Mouse (Mus musculus) liver, embryonic 11.5 days (tissue): ENCODE measurements at regions not wholly inside any gene's neighbourhood (a gene's known extent, or its start where the extent isn't known, plus 50 kb on each side); places are given as distances from the start of the nearest gene placed in this dataset.

Experiments
- ATAC-seq: fragments of 200-750 bp; cut with Nextera tagmentation; replicated peaks from 2 replicates; pipeline ENCODE4 v1.8.0; 2017; ENCODE audit warnings: moderate number of reproducible peaks, mild to moderate bottlenecking, moderate TSS enrichment, moderate library complexity; ENCODE audit not compliant: low FRiP score
- DNase-seq: peaks from one replicate; pipeline ENCODE4 v3.0.0-alpha.2; 2017; ENCODE audit warnings: low spot score
- H3K27ac ChIP-seq: fragments of 300-500 bp; sonication (generic); 2 replicates; pipeline ENCODE4 v1.5.1; 2014; ENCODE audit warnings: mild to moderate bottlenecking, low read depth, low read length, control low read depth
- H3K27me3 ChIP-seq: fragments of 300-500 bp; sonication (generic); replicated peaks from 2 replicates; pipeline ENCODE4 v1.6.1; 2014; ENCODE audit warnings: low read length, mixed read lengths; ENCODE audit not compliant: control insufficient read depth, insufficient read depth
- H3K36me3 ChIP-seq: fragments of 300-500 bp; sonication (generic); 2 replicates; pipeline ENCODE4 v1.6.1; 2014; ENCODE audit warnings: mild to moderate bottlenecking, low read length, moderate library complexity, mixed read lengths; ENCODE audit not compliant: control insufficient read depth, insufficient read depth
- H3K4me1 ChIP-seq: fragments of 300-500 bp; sonication (generic); replicated peaks from 2 replicates; pipeline ENCODE4 v1.6.1; 2014; ENCODE audit warnings: low read length, mixed read lengths; ENCODE audit not compliant: control insufficient read depth, insufficient read depth
- H3K4me2 ChIP-seq: fragments of 300-500 bp; sonication (generic); 2 replicates; pipeline ENCODE4 v1.6.1; 2014; ENCODE audit warnings: mild to moderate bottlenecking, control low read depth, moderate library complexity
- H3K4me3 ChIP-seq: fragments of 300-500 bp; sonication (generic); 2 replicates; pipeline ENCODE4 v1.5.1; 2014; ENCODE audit warnings: low read depth, low read length, control low read depth
- H3K9ac ChIP-seq: fragments of 300-500 bp; sonication (generic); 2 replicates; pipeline ENCODE4 v1.6.1; 2014; ENCODE audit warnings: low read depth, low read length, control low read depth
- H3K9me3 ChIP-seq: fragments of 300-500 bp; sonication (generic); 2 replicates; pipeline ENCODE4 v1.6.1; 2016; ENCODE audit warnings: low read length, inconsistent platforms, mixed read lengths; ENCODE audit not compliant: control insufficient read depth
- WGBS: fragments of 180-500 bp; shearing (Covaris S2); extraction: QIAGEN DNeasy Blood & Tissue Kit; methylation state at CpG from one replicate; pipeline ENCODE4 v1.1.7; 2014; 5-methylcytosine and 5-hydroxymethylcytosine counted together

- no peak for DNase-seq
- Histone ChIP-seq H3K4me2 (no peak overlapping the region), H3K9ac (no peak overlapping the region), H3K9me3 (no peaks in the 10 kb centered on the region), H3K36me3 (no peaks in the 10 kb centered on the region), H3K27me3 (no peaks in the 10 kb centered on the region), H3K4me3 (no peak overlapping the region), H3K27ac (no peak overlapping the region), H3K4me1 (no peaks in the 10 kb centered on the region)
- ATAC-seq: no peak
- 69% methylated on average over 5 of the region's 5 CpGs for WGBS
Measured at GRCm38 (mm10) chr7:35996609-35997008, 193.8 kb upstream of the Zfp507 start.

DNA sequence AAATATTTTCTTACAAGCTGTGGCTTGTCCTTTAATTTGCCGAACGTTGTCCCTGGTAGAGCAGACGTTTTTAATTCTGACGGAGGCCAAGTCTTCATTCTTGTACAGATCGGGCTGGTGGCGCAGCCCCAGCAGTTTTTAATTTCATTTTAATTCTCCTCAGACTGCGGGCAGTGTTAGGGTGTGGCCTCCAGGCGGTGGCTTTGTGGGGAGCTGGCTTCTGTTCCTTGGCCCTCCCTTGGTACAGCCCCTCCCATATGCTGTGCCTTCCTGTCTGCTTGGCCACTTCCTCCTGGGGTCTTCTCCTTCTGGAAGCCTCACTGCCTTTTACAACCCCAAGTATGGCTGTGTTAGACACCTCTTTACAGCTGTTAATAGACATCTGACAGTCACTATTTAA lies 189.7 kb upstream of the Zfp507 start:
- 66% methylated on average over 8 of the region's 8 CpGs for WGBS
- no peaks in the 10 kb centered on the region for H3K9me3 ChIP-seq
- H3K4me1 ChIP-seq: no peaks in the 10 kb centered on the region
- no peak overlapping the region for H3K9ac ChIP-seq
- ATAC-seq (no peak), DNase-seq (no peak)
- no peaks in the 10 kb centered on the region for H3K36me3 ChIP-seq
- H3K4me3 ChIP-seq: no peak overlapping the region
- no peaks in the 10 kb centered on the region for H3K27me3 ChIP-seq
- H3K4me2 ChIP-seq: no peak overlapping the region
- no peak overlapping the region for H3K27ac ChIP-seq

- ATAC-seq: no peak
- H3K27ac ChIP-seq: no peak overlapping the region
Measured at GRCm38 (mm10) chr7:35991141-35991540, 188.3 kb upstream of the Zfp507 start.

GRCm38 (mm10) chr7:35989456-35989855 lies 186.7 kb upstream of the Zfp507 start:
- no peaks in the 10 kb centered on the region for H3K9me3 ChIP-seq
- H3K27ac ChIP-seq: no peak overlapping the region
- no peak overlapping the region for H3K4me2 ChIP-seq
- H3K27me3 ChIP-seq: no peaks in the 10 kb centered on the region
- H3K36me3 ChIP-seq: no peaks in the 10 kb centered on the region
- H3K9ac ChIP-seq: no peak overlapping the region
- 72% methylated on average over 8 of the region's 8 CpGs for WGBS
- no peaks in the 10 kb centered on the region for H3K4me1 ChIP-seq
- no peak overlapping the region for H3K4me3 ChIP-seq
- DNase-seq (no peak), ATAC-seq (no peak)

More at GRCm38 (mm10) chr7:35991141-35991540, 188.3 kb upstream of the Zfp507 start:
- DNase-seq: no peak
- H3K9ac ChIP-seq: no peak overlapping the region
- H3K4me3 ChIP-seq: no peak overlapping the region
- no peaks in the 10 kb centered on the region for H3K27me3 ChIP-seq
- no peaks in the 10 kb centered on the region for H3K9me3 ChIP-seq
- no peaks in the 10 kb centered on the region for H3K36me3 ChIP-seq
- no peaks in the 10 kb centered on the region for H3K4me1 ChIP-seq
- no peak overlapping the region for H3K4me2 ChIP-seq
- 44% methylated on average over 5 of the region's 5 CpGs for WGBS

DNA sequence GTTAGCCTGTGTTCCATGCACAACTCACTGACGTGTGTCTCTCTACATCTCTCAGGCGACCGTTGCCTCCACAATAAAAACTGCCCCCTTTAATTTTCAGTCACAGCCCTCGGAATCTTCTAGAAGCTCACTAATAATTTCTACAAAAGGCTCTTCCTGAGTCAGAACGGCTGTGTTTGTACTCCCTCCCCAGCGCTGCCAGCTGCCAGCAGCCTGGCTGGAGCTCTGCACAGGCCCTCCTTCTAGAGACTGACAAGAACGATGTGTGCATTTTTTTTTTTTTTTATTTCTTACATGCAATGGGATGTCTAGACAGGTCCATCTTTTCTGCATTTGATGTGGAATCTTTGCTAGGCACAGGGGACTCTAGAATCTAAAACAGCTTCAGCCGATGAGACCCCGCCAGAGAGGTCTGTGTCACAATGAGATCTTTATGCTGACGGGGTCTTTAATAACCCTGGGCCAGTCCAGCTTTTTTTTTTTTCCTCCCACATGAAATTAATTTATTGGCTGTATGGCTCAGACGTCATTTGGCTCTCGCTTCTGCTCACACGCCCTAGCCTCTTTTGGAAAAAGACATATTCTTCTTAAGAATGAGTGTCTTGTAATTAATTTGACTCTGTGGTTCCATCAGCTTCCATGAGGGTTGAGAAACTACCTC lies 185.8 kb upstream of the Zfp507 start:
- no peaks in the 10 kb centered on the region for H3K27me3 ChIP-seq
- H3K9ac ChIP-seq: no peak overlapping the region
- DNase-seq: no peak
- no peak overlapping the region for H3K27ac ChIP-seq
- no peaks in the 10 kb centered on the region for H3K4me1 ChIP-seq
- H3K36me3 ChIP-seq: no peaks in the 10 kb centered on the region
- no peaks in the 10 kb centered on the region for H3K9me3 ChIP-seq
- H3K4me2 ChIP-seq: no peak overlapping the region
- H3K4me3 ChIP-seq: no peak overlapping the region
- 81% methylated on average over 13 of the region's 13 CpGs for WGBS
- ATAC-seq: no peak

- H3K9me3 ChIP-seq: no peaks in the 10 kb centered on the region
- no peaks in the 10 kb centered on the region for H3K36me3 ChIP-seq
- 65% methylated on average over 9 of the region's 9 CpGs for WGBS
- H3K4me3 ChIP-seq: no peak overlapping the region
- H3K9ac ChIP-seq: no peak overlapping the region
- DNase-seq (no peak), ATAC-seq (no peak)
- H3K27me3 ChIP-seq: no peaks in the 10 kb centered on the region
- no peaks in the 10 kb centered on the region for H3K4me1 ChIP-seq
- H3K4me2 ChIP-seq: no peak overlapping the region
- no peak overlapping the region for H3K27ac ChIP-seq
Measured at GRCm38 (mm10) chr7:35977986-35978385, 175.2 kb upstream of the Zfp507 start.

- DNase-seq (no peak), ATAC-seq (no peak)
- Histone ChIP-seq H3K4me3 (no peak overlapping the region), H3K36me3 (no peaks in the 10 kb centered on the region), H3K27ac (no peak overlapping the region), H3K27me3 (no peaks in the 10 kb centered on the region), H3K4me2 (no peak overlapping the region), H3K9me3 (no peaks in the 10 kb centered on the region), H3K9ac (no peak overlapping the region), H3K4me1 (no peaks in the 10 kb centered on the region)
- WGBS: 38% methylated on average over 5 of the region's 5 CpGs
Measured at GRCm38 (mm10) chr7:35958731-35959130, 155.9 kb upstream of the Zfp507 start.

GRCm38 (mm10) chr7:35958052-35958451 lies 155.2 kb upstream of the Zfp507 start:
- H3K4me1 ChIP-seq: no peaks in the 10 kb centered on the region
- no peaks in the 10 kb centered on the region for H3K27me3 ChIP-seq
- H3K9me3 ChIP-seq: peaks cover 2% of the 10 kb centered on the region; the same call in 1 of the 2 replicates
- H3K9ac ChIP-seq: no peak overlapping the region
- ATAC-seq (no peak), DNase-seq (no peak)
- no peak overlapping the region for H3K27ac ChIP-seq
- H3K4me3 ChIP-seq: no peak overlapping the region
- WGBS: 35% methylated on average over 2 of the region's 2 CpGs
- H3K36me3 ChIP-seq: no peaks in the 10 kb centered on the region
- no peak overlapping the region for H3K4me2 ChIP-seq

DNA sequence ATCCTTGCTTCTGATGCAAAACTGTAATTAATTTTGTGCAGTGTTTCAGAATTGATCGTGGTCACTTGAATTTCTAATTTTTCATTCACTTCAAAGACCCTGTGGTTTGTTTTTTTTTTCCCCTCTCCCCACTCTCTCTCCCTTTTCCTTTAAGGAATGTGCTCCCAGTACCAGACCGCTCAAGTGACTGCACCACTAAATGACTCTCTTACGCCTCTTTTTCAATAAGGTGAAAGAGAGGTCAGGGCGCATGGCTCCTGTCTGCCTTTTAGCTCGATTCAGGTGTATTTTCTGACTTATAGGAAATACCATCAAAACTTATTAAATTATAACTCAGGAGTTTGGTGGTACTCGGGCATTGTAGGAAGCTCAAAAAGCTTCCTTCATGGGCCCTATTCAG lies 146.0 kb upstream of the Zfp507 start:
- H3K4me3 ChIP-seq: no peak overlapping the region
- no peak for ATAC-seq
- DNase-seq: no peak
- peaks cover 2% of the 10 kb centered on the region; the same call in 1 of the 2 replicates for H3K4me1 ChIP-seq
- no peaks in the 10 kb centered on the region for H3K36me3 ChIP-seq
- H3K27me3 ChIP-seq: no peaks in the 10 kb centered on the region
- H3K4me2 ChIP-seq: peak overlapping the region; percentile 43
- H3K27ac ChIP-seq: no peak overlapping the region
- WGBS: 35% methylated on average over 6 of the region's 6 CpGs
- no peak overlapping the region for H3K9ac ChIP-seq
- H3K9me3 ChIP-seq: peaks cover 2% of the 10 kb centered on the region; the same call in 1 of the 2 replicates
